Comparison of ENCODE assay signal across 9 mouse cellular contexts in genomic region chr4:130947094-130947647, GRCm38 (mm10). TPM values are rescaled to one million over a fixed set of nuclear protein-coding genes. Genes with fewer than 3 reads are reported as not detected.
DNase-seq lines count a peak whose midpoint lies in the region; ATAC-seq lines count a peak whose summit lies in the region.
"Had no signal": no experiment of that assay in that cellular context is flagged by ENCODE, and none has a peak within 500 bp of the region (broad histone marks: within the 10 kb centered on the region; RNA-seq: fewer than 3 reads in every experiment).

No protein-coding gene starts in this region.

- H3K9ac ChIP-seq in midbrain, embryonic 16.5 days (ENCODE audit: low read depth, low read length): no peak overlapping the region; the same call in 1 of the 2 replicates
- H3K9ac ChIP-seq: stomach, embryonic 15.5 days had no signal

- H3K36me3 ChIP-seq in midbrain, embryonic 10.5 days: no peaks in the 10 kb centered on the region
- no peaks in the 10 kb centered on the region for H3K36me3 ChIP-seq in midbrain, embryonic 16.5 days (ENCODE audit: control insufficient read depth, insufficient read depth, low read length)
- H3K36me3 ChIP-seq: stomach, embryonic 15.5 days had no signal

- H3K27me3 ChIP-seq in midbrain, embryonic 10.5 days (ENCODE audit: low read depth, poor library complexity, severe bottlenecking): peaks cover 22% of the 10 kb centered on the region
- no peaks in the 10 kb centered on the region for H3K27me3 ChIP-seq in midbrain, embryonic 16.5 days (ENCODE audit: control insufficient read depth, insufficient read depth, low read depth, low read length)

- peak; percentile 21 to 32 for DNase-seq in cerebellum, adult 18-20 months
- DNase-seq in cerebellum, adult 11-12 months: no peak
- DNase-seq in midbrain, embryonic 10.5 days (ENCODE audit: low spot score): peak; percentile 39
- DNase-seq in embryo, embryonic 10 days (ENCODE audit: low spot score): peak; percentile 75
- DNase-seq in kidney, postnatal 10 days: peak; percentile 31
- DNase-seq in natural killer cell, adult 2 months (ENCODE audit: low spot score in 2 of 2): peak; percentile 46 to 47
- DNase-seq in right cerebral cortex, postnatal 14 days: no peak

- no peak for ATAC-seq in midbrain, embryonic 16.5 days

- H3K4me3 ChIP-seq in midbrain, embryonic 10.5 days: no peak overlapping the region
- H3K4me3 ChIP-seq in midbrain, embryonic 16.5 days (ENCODE audit: low read depth, low read length): no peak overlapping the region
- H3K4me3 ChIP-seq: stomach, embryonic 15.5 days had no signal

- H3K9me3 ChIP-seq in midbrain, embryonic 10.5 days (replicated peaks): no peaks in the 10 kb centered on the region
- no peaks in the 10 kb centered on the region for H3K9me3 ChIP-seq in midbrain, embryonic 16.5 days (replicated peaks; ENCODE audit: control insufficient read depth, low read length, poor library complexity, severe bottlenecking)
- H3K9me3 ChIP-seq: stomach, embryonic 15.5 days had no signal

- peaks cover 9% of the 10 kb centered on the region for H3K4me1 ChIP-seq in midbrain, embryonic 10.5 days
- no peaks in the 10 kb centered on the region for H3K4me1 ChIP-seq in midbrain, embryonic 16.5 days (ENCODE audit: control insufficient read depth, insufficient read depth, low read length)
- H3K4me1 ChIP-seq: stomach, embryonic 15.5 days had no signal

- H3K4me2 ChIP-seq in midbrain, embryonic 16.5 days (ENCODE audit: low read length): no peak overlapping the region
- H3K4me2 ChIP-seq: stomach, embryonic 15.5 days had no signal

- WGBS in midbrain, embryonic 10.5 days: 25% methylated on average over 13 of the region's 13 CpGs
- WGBS in midbrain, embryonic 16.5 days: 22% methylated on average over 13 of the region's 13 CpGs

- peak overlapping the region; percentile 61 for H3K27ac ChIP-seq in midbrain, embryonic 10.5 days (replicated peaks)
- no peak overlapping the region for H3K27ac ChIP-seq in midbrain, embryonic 16.5 days (ENCODE audit: low read length)
- H3K27ac ChIP-seq: stomach, embryonic 15.5 days had no signal

RNA-seq across cellular contexts. Expression of gene Matn1, which starts 3.0 kb away (rescaled TPM):
- polyA plus RNA-seq in midbrain, embryonic 10.5 days (2016; fragmentation: Nextera tagmentation; extraction: Ambion mirVana): not detected in 2 replicates
- polyA plus RNA-seq in midbrain, embryonic 16.5 days (2015; fragmentation: Nextera tagmentation; extraction: Ambion mirVana): 0.29 TPM in 1 of 2 replicates, not detected in the other
- polyA plus RNA-seq: stomach, embryonic 15.5 days had no signal

RNA-seq across cellular contexts. Expression of gene Laptm5, which starts 34.2 kb away (rescaled TPM):
- 16.7 and 22.9 TPM in 2 replicates for polyA plus RNA-seq in midbrain, embryonic 10.5 days (2016; fragmentation: Nextera tagmentation; extraction: Ambion mirVana)
- 22.0 and 22.3 TPM in 2 replicates for polyA plus RNA-seq in midbrain, embryonic 16.5 days (2015; fragmentation: Nextera tagmentation; extraction: Ambion mirVana)

Comparison
In these comparisons a context has a peak if more than half of its experiments do, and no peak if none do; other contexts are left out.
1. DNase-seq: peak in cerebellum, adult 18-20 months (2 of 2), midbrain, embryonic 10.5 days (single experiment), embryo, embryonic 10 days (single experiment), kidney, postnatal 10 days (single experiment) and natural killer cell, adult 2 months (2 of 2); none in cerebellum, adult 11-12 months (single experiment) and right cerebral cortex, postnatal 14 days (single experiment).